ENCODE assay signal across 8 mouse cellular contexts in the genomic region with DNA sequence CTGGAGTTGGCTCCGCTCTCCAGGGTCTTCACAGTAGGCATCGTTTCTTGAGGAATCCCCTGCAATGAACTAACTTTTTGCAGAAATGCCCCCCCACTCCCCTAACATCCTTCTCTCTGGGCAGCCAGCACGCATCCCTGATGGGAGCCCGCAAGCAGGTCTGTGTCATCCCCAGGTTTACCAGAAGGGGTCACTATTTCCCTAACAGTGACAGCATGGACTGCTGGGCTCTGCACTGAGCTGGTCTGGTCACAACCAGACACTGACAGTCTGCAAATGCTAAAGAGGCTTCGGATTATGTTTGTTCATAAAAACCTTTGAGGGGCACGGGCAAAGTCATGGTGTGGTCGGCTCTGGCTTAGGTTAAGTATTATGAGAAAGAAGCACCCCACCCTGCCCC.
DNase-seq lines count a peak whose midpoint lies in the region; ATAC-seq and TF ChIP-seq lines count a peak whose summit lies in the region.

No protein-coding gene starts in this region.

- no peaks in the 10 kb centered on the region for H3K4me1 ChIP-seq in forebrain, embryonic 16.5 days (replicated peaks; ENCODE audit: control insufficient read depth, insufficient read depth, low read length)
- H3K4me1 ChIP-seq in lung, embryonic 14.5 days (ENCODE audit: insufficient read depth): no peaks in the 10 kb centered on the region
- no peaks in the 10 kb centered on the region for H3K4me1 ChIP-seq in thymus, adult 2 months (replicated peaks; ENCODE audit: control insufficient read depth, insufficient read depth, low read length)

- peaks cover 8% of the 10 kb centered on the region for H3K36me3 ChIP-seq in forebrain, embryonic 16.5 days (ENCODE audit: control insufficient read depth, insufficient read depth)
- H3K36me3 ChIP-seq in lung, embryonic 14.5 days (ENCODE audit: insufficient read depth): no peaks in the 10 kb centered on the region
- no peaks in the 10 kb centered on the region for H3K36me3 ChIP-seq in thymus, adult 2 months (ENCODE audit: control insufficient read depth, insufficient read depth, low read length)

- TF ChIP-seq CTCF in layer of hippocampus, adult 2 months (conservative IDR thresholded peaks at IDR 0.05): peak; percentile 97
- peak; percentile 95 for TF ChIP-seq CTCF in lung, embryonic 14.5 days (IDR thresholded peaks at IDR 0.05; ENCODE audit: low read depth)
- peak; percentile 73; the same call in 1 of the 2 replicates for TF ChIP-seq CTCF in thymus, adult 2 months (IDR thresholded peaks at IDR 0.05; ENCODE audit: borderline replicate concordance, control insufficient read depth, extremely low read depth, insufficient read depth, low read length, poor library complexity)

- WGBS in forebrain, embryonic 16.5 days: 17% methylated on average over 7 of the region's 7 CpGs
- WGBS in lung, embryonic 14.5 days: 10% methylated on average over 7 of the region's 7 CpGs
- 19% methylated on average over 7 of the region's 7 CpGs for WGBS in thymus, adult 2 months

- no peak for TF ChIP-seq POLR2A in thymus, adult 2 months (IDR thresholded peaks at IDR 0.05; ENCODE audit: control insufficient read depth, extremely low read depth, insufficient read depth, low read length, poor library complexity)

- peak; percentile 86 for DNase-seq in MN1 (ENCODE audit: low spot score)
- peak; percentile 88 to 90 for DNase-seq in cerebellum, adult 18-20 months
- peak; percentile 82 to 93 for DNase-seq in layer of hippocampus, adult 2 months (ENCODE audit: low spot score in 2 of 2)
- DNase-seq in lung, embryonic 14.5 days: peak; percentile 95
- DNase-seq in ovary, postnatal 10 days (ENCODE audit: low spot score): peak; percentile 58
- peak; percentile 78 for DNase-seq in thymus, adult 2 months

- no peak overlapping the region for H3K4me3 ChIP-seq in forebrain, embryonic 16.5 days (replicated peaks; ENCODE audit: low read length)
- no peak overlapping the region for H3K4me3 ChIP-seq in layer of hippocampus, adult 2 months
- H3K4me3 ChIP-seq in lung, embryonic 14.5 days (ENCODE audit: low read depth, low read length): no peak overlapping the region
- no peak overlapping the region for H3K4me3 ChIP-seq in thymus, adult 2 months (ENCODE audit: control insufficient read depth, insufficient read depth, low read length)

- H3K9ac ChIP-seq in forebrain, embryonic 16.5 days (replicated peaks; ENCODE audit: low read depth, low read length): no peak overlapping the region
- H3K9ac ChIP-seq in lung, embryonic 14.5 days: no peak overlapping the region

- peak; percentile 91 for ATAC-seq in forebrain, embryonic 16.5 days
- peak; percentile 84 to 86 for ATAC-seq in hematopoietic stem cell, adult 5-6 weeks (replicated peaks in 1 of 2; ENCODE audit: insufficient read depth in 1 of 2, low FRiP score in 2 of 2, low TSS enrichment in 1 of 2, low read depth in 1 of 2, poor library complexity in 2 of 2, severe bottlenecking in 2 of 2)
- peak; percentile 85 for ATAC-seq in lung, embryonic 14.5 days (ENCODE audit: insufficient read depth)

- no peaks in the 10 kb centered on the region for H3K9me3 ChIP-seq in forebrain, embryonic 16.5 days (ENCODE audit: control insufficient read depth, low read length)
- no peaks in the 10 kb centered on the region for H3K9me3 ChIP-seq in lung, embryonic 14.5 days (ENCODE audit: low read depth, low read length)

- H3K27me3 ChIP-seq in forebrain, embryonic 16.5 days (replicated peaks; ENCODE audit: control insufficient read depth, insufficient read depth, low read length): no peaks in the 10 kb centered on the region
- no peaks in the 10 kb centered on the region for H3K27me3 ChIP-seq in lung, embryonic 14.5 days (ENCODE audit: insufficient read depth, low read length)
- no peaks in the 10 kb centered on the region for H3K27me3 ChIP-seq in thymus, adult 2 months (ENCODE audit: control insufficient read depth, insufficient read depth, low read length)

- H3K4me2 ChIP-seq in forebrain, embryonic 16.5 days (ENCODE audit: low read length): no peak overlapping the region
- H3K4me2 ChIP-seq in lung, embryonic 14.5 days: no peak overlapping the region

- H3K27ac ChIP-seq in forebrain, embryonic 16.5 days (ENCODE audit: low read length): no peak overlapping the region
- peak overlapping the region; percentile 24; the same call in 1 of the 2 replicates for H3K27ac ChIP-seq in layer of hippocampus, adult 2 months
- no peak overlapping the region for H3K27ac ChIP-seq in lung, embryonic 14.5 days (ENCODE audit: low read depth)
- H3K27ac ChIP-seq in thymus, adult 2 months (ENCODE audit: control insufficient read depth, insufficient read depth, low read length): no peak overlapping the region
